Mouse (Mus musculus): Measurements from ENCODE around the gene Brsk1.

DNA sequence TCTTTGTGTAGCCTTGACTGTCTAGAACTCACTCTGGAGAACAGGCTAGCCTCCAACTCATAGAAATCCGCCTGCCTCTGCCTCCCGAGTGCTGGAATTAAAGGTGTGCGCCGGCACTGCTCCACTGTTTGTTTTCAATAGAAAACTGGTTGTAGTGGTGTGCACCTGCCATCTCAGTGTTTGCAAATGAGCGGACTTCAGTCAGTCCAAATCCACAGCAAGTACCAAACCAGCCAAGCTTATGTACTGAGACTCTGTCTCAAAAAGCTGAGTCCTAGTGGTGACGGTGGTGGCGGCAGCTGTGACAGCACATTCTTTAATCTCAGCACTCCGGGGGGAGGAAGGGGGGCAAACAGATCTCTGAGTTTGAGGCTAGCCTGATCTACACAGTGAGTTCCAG lies 21.9 kb upstream of the Brsk1 start:
- TF ChIP-seq CTCF (IDR thresholded peaks at IDR 0.05; ENCODE audit: low read depth) (no peak), EP300 (IDR thresholded peaks at IDR 0.05; ENCODE audit: low read depth) (no peak)
